Mouse (Mus musculus) stomach, embryonic 16.5 days (tissue): ENCODE measurements around the gene Mocs1. TPM values are rescaled to one million over a fixed set of nuclear protein-coding genes. Genes with fewer than 3 reads are reported as not detected.

Source experiments
- ATAC-seq: fragments of 200-750 bp; cut with Nextera tagmentation; 2 replicates; pipeline ENCODE4 v1.8.0; 2017; ENCODE audit warnings: moderate number of reproducible peaks, moderate TSS enrichment; ENCODE audit not compliant: insufficient read depth, low FRiP score
- H3K27ac ChIP-seq: fragments of 300-500 bp; sonication (generic); 2 replicates; pipeline ENCODE4 v1.5.1; 2014; ENCODE audit warnings: low read length
- H3K27me3 ChIP-seq: fragments of 300-500 bp; sonication (generic); 2 replicates; pipeline ENCODE4 v1.6.1; 2014; ENCODE audit warnings: low read length, control low read depth, mixed read lengths; ENCODE audit not compliant: control insufficient read depth, insufficient read depth
- H3K36me3 ChIP-seq: fragments of 300-500 bp; sonication (generic); 2 replicates; pipeline ENCODE4 v1.6.1; 2014; ENCODE audit warnings: low read length; ENCODE audit not compliant: control insufficient read depth, insufficient read depth
- H3K4me1 ChIP-seq: fragments of 300-500 bp; sonication (generic); 2 replicates; pipeline ENCODE4 v1.6.1; 2014; ENCODE audit warnings: low read length, control low read depth, mixed read lengths; ENCODE audit not compliant: control insufficient read depth, insufficient read depth
- H3K4me2 ChIP-seq: fragments of 300-500 bp; sonication (generic); 2 replicates; pipeline ENCODE4 v1.6.1; 2014; ENCODE audit warnings: low read depth, low read length, mixed read lengths
- H3K4me3 ChIP-seq: fragments of 300-500 bp; sonication (generic); replicated peaks from 2 replicates; pipeline ENCODE4 v1.5.1; 2014; ENCODE audit warnings: mild to moderate bottlenecking, low read length
- H3K9ac ChIP-seq: fragments of 300-500 bp; sonication (generic); 2 replicates; pipeline ENCODE4 v1.6.1; 2014; ENCODE audit warnings: low read length
- H3K9me3 ChIP-seq: fragments of 300-500 bp; sonication (generic); replicated peaks from 2 replicates; pipeline ENCODE4 v1.6.1; 2016; ENCODE audit warnings: low read length, control low read depth; ENCODE audit not compliant: control insufficient read depth
- WGBS: fragments of 180-500 bp; shearing (Covaris S2); extraction: QIAGEN DNeasy Blood & Tissue Kit; methylation state at CpG from one replicate; pipeline ENCODE4 v1.1.7; 2014; 5-methylcytosine and 5-hydroxymethylcytosine counted together
- polyA plus RNA-seq: library from polyadenylated mRNA; unstranded; fragments of >200 nt; fragmentation: Nextera tagmentation; extraction: Ambion mirVana; gene quantifications from 2 replicates; pipeline ENCODE4 v1.2.1, GENCODE M21; 2015

Mocs1 gene
- polyA plus RNA-seq, 1 experiment from 2014 or later = 8.2 TPM

DNA sequence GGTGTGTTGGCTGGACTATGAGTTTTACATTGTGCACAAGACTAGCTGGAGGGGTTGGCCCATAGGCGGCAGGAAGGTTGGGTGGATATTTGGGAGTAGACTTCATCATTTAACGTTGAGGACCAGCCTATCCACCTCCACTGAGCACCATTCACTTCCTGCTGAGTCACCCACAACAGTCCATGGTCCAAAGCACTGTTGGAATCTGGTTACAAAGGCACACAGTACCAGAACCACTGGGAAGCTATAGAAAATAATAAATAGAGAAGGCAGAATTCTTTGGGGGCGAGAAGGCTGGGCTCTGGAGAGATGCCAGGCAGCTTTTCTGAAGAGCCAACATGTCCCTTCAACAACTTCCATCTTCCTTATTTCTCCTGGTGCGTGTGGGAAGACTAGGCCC is 28.2 kb downstream of the Mocs1 start:
- Histone ChIP-seq H3K9me3 (no peaks in the 10 kb centered on the region), H3K9ac (no peak overlapping the region), H3K27me3 (no peaks in the 10 kb centered on the region), H3K4me2 (no peak overlapping the region), H3K36me3 (peaks cover 12% of the 10 kb centered on the region), H3K4me1 (no peaks in the 10 kb centered on the region), H3K27ac (no peak overlapping the region), H3K4me3 (no peak overlapping the region)
- 0 out of 2 replicates have a peak, but pooled peaks have one; percentile 8 for ATAC-seq
- 78% methylated on average over 4 of the region's 4 CpGs for WGBS

- H3K4me3 ChIP-seq = no peak overlapping the region
- 88% methylated on average over 3 of the region's 3 CpGs for WGBS
- H3K27me3 ChIP-seq = no peaks in the 10 kb centered on the region
- no peak overlapping the region for H3K4me2 ChIP-seq
- no peak overlapping the region for H3K27ac ChIP-seq
- H3K9me3 ChIP-seq = no peaks in the 10 kb centered on the region
- no peak for ATAC-seq
- H3K36me3 ChIP-seq = peaks cover 12% of the 10 kb centered on the region
- no peaks in the 10 kb centered on the region for H3K4me1 ChIP-seq
- no peak overlapping the region for H3K9ac ChIP-seq
Measured at GRCm38 (mm10) chr17:49457833-49458232, 29.7 kb downstream of the Mocs1 start.

GRCm38 (mm10) chr17:49458386-49458785 is 30.2 kb downstream of the Mocs1 start:
- no peak overlapping the region for H3K4me2 ChIP-seq
- 91% methylated on average over 18 of the region's 18 CpGs for WGBS
- no peak for ATAC-seq
- no peaks in the 10 kb centered on the region for H3K9me3 ChIP-seq
- no peak overlapping the region for H3K4me3 ChIP-seq
- no peaks in the 10 kb centered on the region for H3K4me1 ChIP-seq
- H3K27ac ChIP-seq = no peak overlapping the region
- peaks cover 12% of the 10 kb centered on the region for H3K36me3 ChIP-seq
- H3K9ac ChIP-seq = no peak overlapping the region
- H3K27me3 ChIP-seq = no peaks in the 10 kb centered on the region

GRCm38 (mm10) chr17:49464884-49465283 is 36.7 kb downstream of the Mocs1 start:
- no peak overlapping the region for H3K9ac ChIP-seq
- ATAC-seq = no peak
- H3K27ac ChIP-seq = no peak overlapping the region
- H3K4me1 ChIP-seq = no peaks in the 10 kb centered on the region
- 87% methylated on average over 3 of the region's 3 CpGs for WGBS
- no peak overlapping the region for H3K4me2 ChIP-seq
- H3K36me3 ChIP-seq = no peaks in the 10 kb centered on the region
- no peaks in the 10 kb centered on the region for H3K9me3 ChIP-seq
- H3K4me3 ChIP-seq = no peak overlapping the region
- H3K27me3 ChIP-seq = no peaks in the 10 kb centered on the region

GRCm38 (mm10) chr17:49468223-49468622 is 40.1 kb downstream of the Mocs1 start:
- ATAC-seq = no peak
- Histone ChIP-seq H3K9me3 (no peaks in the 10 kb centered on the region), H3K9ac (no peak overlapping the region), H3K4me3 (no peak overlapping the region), H3K27ac (no peak overlapping the region), H3K36me3 (peaks cover 4% of the 10 kb centered on the region; the same call in 1 of the 2 replicates), H3K27me3 (no peaks in the 10 kb centered on the region), H3K4me2 (no peak overlapping the region), H3K4me1 (no peaks in the 10 kb centered on the region)
- WGBS = 32% methylated on average over 4 of the region's 4 CpGs

DNA sequence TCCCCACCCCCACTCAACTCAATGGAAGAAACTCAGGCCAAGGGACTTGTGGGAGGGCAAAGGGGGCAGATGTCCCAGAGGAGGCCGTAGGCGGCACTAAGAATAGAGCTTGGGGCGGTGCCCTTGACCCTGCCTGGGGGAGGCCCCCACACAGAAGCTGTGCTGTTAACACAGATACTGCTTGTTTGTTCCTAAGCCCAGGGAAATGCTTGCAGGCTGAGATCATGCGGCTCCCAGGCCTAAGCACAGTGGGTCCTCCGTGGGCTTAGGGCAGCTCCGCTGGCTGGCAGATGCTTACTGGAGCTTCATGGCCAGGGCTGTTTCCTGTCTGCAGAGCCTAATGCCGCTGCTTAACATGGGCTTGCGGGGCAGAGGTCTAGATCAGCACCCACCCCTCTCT is 44.5 kb downstream of the Mocs1 start:
- H3K4me2 ChIP-seq = no peak overlapping the region
- H3K4me3 ChIP-seq = no peak overlapping the region
- H3K9ac ChIP-seq = no peak overlapping the region
- WGBS = 58% methylated on average over 8 of the region's 8 CpGs
- H3K27ac ChIP-seq = no peak overlapping the region
- H3K9me3 ChIP-seq = no peaks in the 10 kb centered on the region
- no peaks in the 10 kb centered on the region for H3K4me1 ChIP-seq
- H3K36me3 ChIP-seq = peaks cover 4% of the 10 kb centered on the region; the same call in 1 of the 2 replicates
- ATAC-seq = peak; percentile 64; the same call in 1 of the 2 replicates
- H3K27me3 ChIP-seq = no peaks in the 10 kb centered on the region

DNA sequence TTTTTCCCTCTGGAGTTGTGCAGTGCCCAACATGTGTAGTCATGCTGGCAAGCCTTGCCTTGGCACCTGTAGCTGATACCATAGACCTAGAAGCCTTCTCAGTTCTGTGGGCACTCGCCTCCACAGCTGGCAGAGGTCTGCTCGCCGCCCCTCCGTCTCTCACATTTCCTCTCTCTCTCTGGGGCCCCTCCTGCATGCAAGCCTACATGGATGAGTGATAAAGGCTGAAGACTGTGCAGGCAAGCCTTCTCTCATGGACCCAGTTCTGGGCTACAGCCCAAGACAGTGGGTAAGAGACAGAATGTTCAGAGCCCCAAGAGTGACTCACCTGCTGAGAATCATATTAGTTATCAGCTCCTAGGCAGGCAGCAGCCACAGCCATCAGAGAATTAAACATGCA is 45.9 kb downstream of the Mocs1 start:
- Histone ChIP-seq H3K36me3 (peaks cover 4% of the 10 kb centered on the region; the same call in 1 of the 2 replicates), H3K4me1 (no peaks in the 10 kb centered on the region), H3K9ac (no peak overlapping the region), H3K9me3 (no peaks in the 10 kb centered on the region), H3K4me3 (no peak overlapping the region), H3K27ac (no peak overlapping the region), H3K27me3 (no peaks in the 10 kb centered on the region), H3K4me2 (no peak overlapping the region)
- ATAC-seq = no peak
- WGBS = 92% methylated on average over 4 of the region's 4 CpGs

GRCm38 (mm10) chr17:49475174-49475573 is 47.0 kb downstream of the Mocs1 start:
- no peaks in the 10 kb centered on the region for H3K4me1 ChIP-seq
- H3K4me2 ChIP-seq = no peak overlapping the region
- no peak overlapping the region for H3K4me3 ChIP-seq
- H3K27ac ChIP-seq = no peak overlapping the region
- H3K27me3 ChIP-seq = no peaks in the 10 kb centered on the region
- WGBS = 85% methylated on average over 1 of the region's 1 CpGs
- ATAC-seq = no peak
- H3K9ac ChIP-seq = no peak overlapping the region
- peaks cover 4% of the 10 kb centered on the region; the same call in 1 of the 2 replicates for H3K36me3 ChIP-seq
- no peaks in the 10 kb centered on the region for H3K9me3 ChIP-seq

GRCm38 (mm10) chr17:49477370-49477769 is 49.2 kb downstream of the Mocs1 start:
- H3K4me1 ChIP-seq = no peaks in the 10 kb centered on the region
- no peaks in the 10 kb centered on the region for H3K27me3 ChIP-seq
- H3K4me2 ChIP-seq = no peak overlapping the region
- no peaks in the 10 kb centered on the region for H3K9me3 ChIP-seq
- H3K9ac ChIP-seq = no peak overlapping the region
- 61% methylated on average over 4 of the region's 4 CpGs for WGBS
- no peak for ATAC-seq
- H3K27ac ChIP-seq = no peak overlapping the region
- peaks cover 4% of the 10 kb centered on the region; the same call in 1 of the 2 replicates for H3K36me3 ChIP-seq
- H3K4me3 ChIP-seq = no peak overlapping the region

- no peak overlapping the region for H3K4me2 ChIP-seq
Measured at GRCm38 (mm10) chr17:49481876-49482275, 53.7 kb downstream of the Mocs1 start.

More at GRCm38 (mm10) chr17:49481876-49482275, 53.7 kb downstream of the Mocs1 start:
- Histone ChIP-seq H3K9me3 (no peaks in the 10 kb centered on the region), H3K4me3 (no peak overlapping the region), H3K27ac (no peak overlapping the region), H3K36me3 (peaks cover 4% of the 10 kb centered on the region), H3K9ac (no peak overlapping the region), H3K4me1 (no peaks in the 10 kb centered on the region), H3K27me3 (no peaks in the 10 kb centered on the region)
- WGBS = 67% methylated on average over 3 of the region's 3 CpGs
- no peak for ATAC-seq
